Mouse (Mus musculus) megakaryocyte-erythroid progenitor cell, adult 5-6 weeks (primary cell): Measurements from ENCODE around the gene Igsf3. TPM values are rescaled to one million over a fixed set of nuclear protein-coding genes. Genes with fewer than 3 reads are reported as not detected.

ENCODE experiments used
- ATAC-seq: replicated peaks from 2 replicates; pipeline ENCODE4 v1.8.0; 2016; ENCODE audit warnings: mild to moderate bottlenecking, inconsistent platforms; ENCODE audit not compliant: severe bottlenecking, poor library complexity, low FRiP score, low TSS enrichment
- total RNA-seq, 2 experiments: library from RNA; stranded (forward) in 1 of 2; stranded (reverse) in 1 of 2; fragments of 200-1000, 215-1000 nt in 1 of 2; fragments of >200 nt in 1 of 2; fragmentation: Nextera tagmentation in 1 of 2; gene quantifications; 2 replicates each; pipeline ENCODE4 v1.2.3; 2014 to 2017

The Igsf3 gene
- total RNA-seq, 2 experiments from 2014 or later = 12.3 to 14.2 TPM

- peak; percentile 12; the same call in 1 of the 2 replicates for ATAC-seq
These were observed 53.9 kb downstream of the Igsf3 start for GRCm38 (mm10) chr3:101430755-101431115.

DNA sequence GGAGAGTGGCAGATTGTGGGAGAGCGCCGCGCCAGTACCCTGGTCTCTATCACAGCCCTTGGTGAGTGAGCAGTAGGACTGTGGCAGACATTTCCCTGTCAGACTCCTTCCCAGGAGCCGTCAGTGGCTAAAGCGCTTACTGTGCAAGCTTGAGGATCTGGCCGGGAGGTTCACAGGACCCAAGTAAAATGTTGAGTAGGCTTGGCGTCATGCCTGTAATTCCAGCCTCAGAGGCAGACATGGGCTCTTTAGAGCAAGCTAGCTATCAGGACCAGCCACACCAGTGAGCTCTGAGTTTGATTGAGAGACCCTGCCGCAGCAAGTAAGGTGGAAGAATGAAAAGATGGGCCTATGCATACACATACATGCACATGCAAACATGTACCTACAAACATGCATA, 58.8 kb downstream of the Igsf3 start:
- ATAC-seq = no peak

- ATAC-seq = peak; percentile 79
These were observed 59.6 kb downstream of the Igsf3 start for GRCm38 (mm10) chr3:101436469-101436868.

DNA sequence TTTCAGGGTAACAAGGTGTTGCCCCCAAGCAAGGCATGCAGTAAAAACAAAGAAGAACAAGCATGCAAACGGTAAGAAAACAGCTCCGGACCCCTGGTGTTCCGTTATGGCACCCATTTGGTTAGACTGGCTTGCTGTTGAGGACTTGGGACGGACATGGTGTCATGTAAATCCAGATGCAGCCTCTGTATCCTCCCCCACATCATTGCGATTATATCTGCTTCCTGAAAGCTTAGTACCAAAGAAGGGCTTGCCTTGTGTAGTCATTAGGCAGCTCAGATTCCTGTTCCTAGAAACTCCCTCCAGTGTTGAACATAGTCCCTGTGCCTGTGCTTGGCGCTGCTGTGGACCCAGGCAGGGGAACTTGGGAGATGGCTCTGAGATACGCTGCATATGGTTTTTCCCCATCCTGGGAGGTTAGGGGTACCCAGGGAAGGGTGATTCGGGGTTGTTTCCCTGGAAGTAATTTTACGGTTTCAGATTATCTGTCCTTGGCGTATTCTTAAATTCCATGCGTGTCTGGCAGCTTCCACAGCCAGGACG, 60.2 kb downstream of the Igsf3 start:
- no peak for ATAC-seq

DNA sequence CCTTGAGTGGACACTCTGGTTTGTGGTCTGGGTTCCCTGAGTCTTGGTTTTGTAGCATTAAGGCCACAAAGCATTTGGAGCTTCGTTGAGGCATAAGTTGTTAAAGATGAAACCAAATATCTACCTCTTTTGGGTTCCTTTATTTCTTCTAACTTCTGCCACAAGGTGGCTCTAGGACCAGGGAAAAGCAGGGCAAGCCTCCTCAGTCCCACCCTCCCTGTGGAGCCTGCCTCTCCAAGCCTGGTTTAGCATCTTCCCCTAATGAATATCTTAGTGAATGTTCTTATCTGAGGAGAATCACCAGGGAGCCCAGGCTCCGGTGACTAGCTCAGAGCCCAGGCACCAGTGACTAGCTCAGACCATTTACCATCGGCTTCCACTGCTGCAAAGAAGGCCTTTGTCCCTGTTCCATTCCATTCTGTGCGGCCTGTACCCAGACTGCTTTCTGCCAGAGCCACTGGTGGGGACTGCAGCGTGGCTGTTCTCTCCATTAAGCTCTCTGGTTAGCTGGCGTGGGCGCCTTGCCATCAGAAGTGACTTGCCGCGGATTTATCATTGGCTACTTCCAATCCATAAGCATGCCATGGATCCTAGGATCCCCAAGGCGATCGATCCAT, 66.5 kb downstream of the Igsf3 start:
- no peak for ATAC-seq

DNA sequence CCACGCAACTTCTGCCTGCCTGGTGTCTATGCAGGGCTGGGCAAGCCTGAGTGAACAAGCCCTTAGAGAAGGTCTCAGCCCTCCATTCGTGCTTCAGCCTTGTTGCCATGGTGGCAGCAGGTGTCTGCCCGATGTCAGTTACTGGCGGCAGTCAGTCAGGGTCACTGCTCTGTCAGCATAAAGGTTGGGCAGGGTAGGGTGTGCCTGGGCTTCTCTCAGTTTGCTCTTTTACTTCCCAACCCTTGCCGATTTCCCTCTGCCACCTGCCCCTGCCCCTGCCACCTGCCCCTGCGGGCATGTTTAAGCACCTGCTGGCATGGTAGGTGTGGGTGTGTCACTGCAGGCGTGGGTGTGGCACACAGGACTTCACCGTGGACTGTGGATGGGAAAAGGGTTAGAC, 67.6 kb downstream of the Igsf3 start:
- no peak for ATAC-seq

GRCm38 (mm10) chr3:101447239-101447638, 70.4 kb downstream of the Igsf3 start:
- ATAC-seq = no peak

DNA sequence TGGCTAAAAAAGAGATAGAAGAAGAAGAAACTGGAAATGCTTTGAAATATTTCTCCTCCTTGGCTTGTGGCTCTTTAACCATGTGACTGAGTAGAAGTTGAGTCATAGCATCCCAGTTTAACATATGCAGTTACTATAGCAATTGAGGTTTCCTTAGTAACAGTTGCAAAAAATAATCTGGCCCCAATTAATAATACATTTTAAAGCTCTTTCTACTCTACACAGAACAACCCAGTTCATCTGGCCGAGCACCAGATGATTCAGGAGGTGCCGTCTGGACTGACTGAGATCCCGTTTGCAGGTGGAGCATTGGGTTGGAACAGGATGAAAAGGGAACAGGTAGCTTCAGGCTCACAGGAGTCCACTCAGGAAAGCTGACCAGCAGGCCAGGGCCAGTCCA, 71.9 kb downstream of the Igsf3 start:
- no peak for ATAC-seq

GRCm38 (mm10) chr3:101450811-101451428, 74.0 kb downstream of the Igsf3 start:
- no peak for ATAC-seq

- no peak for ATAC-seq
These were observed 83.7 kb downstream of the Igsf3 start for GRCm38 (mm10) chr3:101460618-101461017.

- no peak for ATAC-seq
These were observed 84.2 kb downstream of the Igsf3 start for GRCm38 (mm10) chr3:101461046-101461445.

- no peak for ATAC-seq
These were observed 84.9 kb downstream of the Igsf3 start for GRCm38 (mm10) chr3:101461816-101462215.

DNA sequence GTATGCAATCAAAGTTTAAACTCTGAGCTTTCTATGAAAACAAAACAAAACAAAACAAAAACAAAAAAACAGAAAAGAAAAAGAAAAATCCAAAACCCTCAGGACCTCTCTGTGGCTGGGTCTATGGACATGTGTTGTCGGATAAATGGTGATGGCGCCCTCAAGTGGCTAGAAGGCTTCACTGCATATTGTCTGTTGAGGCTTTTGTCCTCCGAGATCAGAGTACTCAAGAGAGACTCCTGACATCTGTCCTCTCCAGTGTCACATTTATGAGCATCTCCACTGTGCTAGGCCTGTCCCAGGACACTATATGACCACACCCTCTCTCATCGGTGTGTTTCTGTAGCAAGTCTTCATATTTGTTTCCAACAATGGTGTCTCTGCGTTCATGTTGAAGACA, 85.4 kb downstream of the Igsf3 start:
- peak; percentile 58 for ATAC-seq

GRCm38 (mm10) chr3:101463491-101463890, 86.6 kb downstream of the Igsf3 start:
- ATAC-seq = peak; percentile 92

DNA sequence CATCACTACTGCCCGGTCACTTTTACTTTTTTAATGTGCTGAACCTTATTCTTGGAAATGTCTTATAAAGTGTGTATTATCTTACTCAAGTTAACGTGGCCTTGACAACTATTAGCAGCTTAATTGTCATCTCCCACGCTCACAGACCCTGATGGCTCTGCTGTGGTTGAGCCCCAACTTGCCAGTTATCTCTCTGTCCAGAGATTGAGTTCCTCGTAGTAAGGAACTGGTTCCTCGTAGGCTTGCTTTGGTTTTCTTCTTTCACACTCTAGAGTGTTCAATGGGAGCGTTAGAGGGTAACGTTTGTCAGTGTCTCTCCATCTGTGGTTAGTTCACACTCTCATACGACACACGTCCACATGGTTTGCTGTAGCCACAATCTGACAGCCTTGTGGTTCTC, 92.8 kb downstream of the Igsf3 start:
- ATAC-seq = peak; percentile 39; the same call in 1 of the 2 replicates

GRCm38 (mm10) chr3:101471881-101472280, 95.0 kb downstream of the Igsf3 start:
- ATAC-seq = no peak

- no peak for ATAC-seq
These were observed 105.1 kb downstream of the Igsf3 start for GRCm38 (mm10) chr3:101481951-101482350.

DNA sequence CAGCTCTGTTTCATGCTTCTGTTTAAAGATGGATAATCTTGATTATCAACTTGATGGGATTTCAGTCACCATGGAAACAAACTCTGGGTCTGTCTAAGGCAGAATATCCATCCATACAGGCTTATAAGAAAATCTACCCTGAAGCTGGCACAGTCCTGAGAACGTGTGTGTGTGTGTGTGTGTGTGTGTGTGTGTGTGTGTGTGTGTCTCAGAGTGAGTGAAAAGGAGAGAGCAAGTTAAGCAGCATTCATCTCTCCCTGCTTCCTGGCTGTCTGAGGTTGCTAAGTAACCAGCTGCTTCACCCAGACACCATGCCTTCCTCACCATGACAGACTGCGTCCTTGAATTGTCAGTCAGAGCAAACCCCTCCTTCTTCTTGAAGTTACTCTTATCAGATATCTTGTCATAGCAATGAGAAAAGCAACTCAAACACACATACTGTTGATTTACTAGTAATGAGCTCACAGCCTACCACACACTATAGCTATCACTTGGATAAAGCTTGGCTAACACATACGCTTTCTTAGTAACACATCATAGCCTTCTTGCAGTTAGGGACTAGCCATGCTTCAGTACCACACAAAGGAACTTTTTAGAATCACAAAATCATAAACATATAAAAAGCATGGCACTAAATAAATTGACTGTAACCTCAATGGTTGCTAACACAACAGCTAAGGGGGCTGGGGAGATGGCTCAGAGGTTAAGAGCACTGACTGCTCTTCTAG, 106.5 kb downstream of the Igsf3 start:
- ATAC-seq = no peak

GRCm38 (mm10) chr3:101486054-101486765, 109.3 kb downstream of the Igsf3 start:
- peak; percentile 26; the same call in 1 of the 2 replicates for ATAC-seq

DNA sequence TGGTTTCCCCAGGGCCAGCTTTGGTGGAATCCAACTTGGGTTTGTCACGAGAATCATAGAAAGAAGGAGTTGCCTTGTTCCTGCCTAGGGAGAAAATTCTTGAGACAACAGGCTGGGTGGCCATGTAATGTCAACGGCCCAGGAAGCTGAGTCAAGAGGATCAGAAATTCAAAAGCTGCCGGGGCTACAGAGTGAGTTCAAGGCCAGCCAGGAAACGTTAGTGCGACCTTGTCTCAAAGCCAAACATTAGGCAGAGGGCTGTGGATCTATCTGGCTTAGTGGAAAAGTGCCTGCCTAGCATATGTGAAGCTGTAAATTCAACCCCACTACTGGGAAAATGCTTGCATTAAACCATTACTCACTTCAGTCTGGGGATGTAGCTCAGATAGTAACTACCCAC, 110.6 kb downstream of the Igsf3 start:
- no peak for ATAC-seq
